Mouse (Mus musculus) neural tube, embryonic 11.5 days (tissue): ENCODE data around the gene Lsp1. TPM values are rescaled to one million over a fixed set of nuclear protein-coding genes. Genes with fewer than 3 reads are reported as not detected.

Experiments used
- ATAC-seq: fragments of 200-750 bp; cut with Nextera tagmentation; 2 replicates; pipeline ENCODE4 v1.8.0; 2017; ENCODE audit warnings: moderate number of reproducible peaks, mild to moderate bottlenecking, moderate TSS enrichment, moderate library complexity; ENCODE audit not compliant: insufficient read depth, low FRiP score, low TSS enrichment
- DNase-seq: peaks from one replicate; pipeline ENCODE4 v3.0.0-alpha.2; 2015; ENCODE audit warnings: low spot score
- H3K27ac ChIP-seq: fragments of 300-500 bp; sonication (generic); 2 replicates; pipeline ENCODE4 v1.5.1; 2014; ENCODE audit warnings: low read depth, mild to moderate bottlenecking, low read length
- H3K27me3 ChIP-seq: fragments of 300-500 bp; sonication (generic); 2 replicates; pipeline ENCODE4 v1.6.1; 2014; ENCODE audit warnings: mild to moderate bottlenecking, low read length, mixed read lengths; ENCODE audit not compliant: control insufficient read depth, insufficient read depth
- H3K36me3 ChIP-seq: fragments of 300-500 bp; sonication (generic); 2 replicates; pipeline ENCODE4 v1.6.1; 2014; ENCODE audit warnings: mild to moderate bottlenecking, low read length, moderate library complexity, mixed read lengths; ENCODE audit not compliant: control insufficient read depth, insufficient read depth
- H3K4me1 ChIP-seq: fragments of 300-500 bp; sonication (generic); 2 replicates; pipeline ENCODE4 v1.6.1; 2014; ENCODE audit warnings: low read length, mixed read lengths; ENCODE audit not compliant: control insufficient read depth, insufficient read depth
- H3K4me2 ChIP-seq: fragments of 300-500 bp; sonication (generic); 2 replicates; pipeline ENCODE4 v1.6.1; 2014; ENCODE audit warnings: low read depth, mild to moderate bottlenecking, moderate library complexity
- H3K4me3 ChIP-seq: fragments of 300-500 bp; sonication (generic); 2 replicates; pipeline ENCODE4 v1.5.1; 2014; ENCODE audit warnings: low read depth, low read length
- H3K9ac ChIP-seq: fragments of 300-500 bp; sonication (generic); 2 replicates; pipeline ENCODE4 v1.6.1; 2014; ENCODE audit warnings: mild to moderate bottlenecking, low read length
- H3K9me3 ChIP-seq: fragments of 300-500 bp; sonication (generic); 2 replicates; pipeline ENCODE4 v1.6.1; 2016; ENCODE audit warnings: low read length; ENCODE audit not compliant: control insufficient read depth
- WGBS: fragments of 180-500 bp; shearing (Covaris S2); extraction: QIAGEN DNeasy Blood & Tissue Kit; methylation state at CpG from one replicate; pipeline ENCODE4 v1.1.7; 2014; 5-methylcytosine and 5-hydroxymethylcytosine counted together
- polyA plus RNA-seq: library from polyadenylated mRNA; unstranded; fragments of >200 nt; fragmentation: Nextera tagmentation; extraction: Ambion mirVana; gene quantifications from 2 replicates; pipeline ENCODE4 v1.2.1, GENCODE M21; 2014

The Lsp1 gene
- polyA plus RNA-seq, 1 experiment from 2014 or later, result 15.1 TPM

DNA sequence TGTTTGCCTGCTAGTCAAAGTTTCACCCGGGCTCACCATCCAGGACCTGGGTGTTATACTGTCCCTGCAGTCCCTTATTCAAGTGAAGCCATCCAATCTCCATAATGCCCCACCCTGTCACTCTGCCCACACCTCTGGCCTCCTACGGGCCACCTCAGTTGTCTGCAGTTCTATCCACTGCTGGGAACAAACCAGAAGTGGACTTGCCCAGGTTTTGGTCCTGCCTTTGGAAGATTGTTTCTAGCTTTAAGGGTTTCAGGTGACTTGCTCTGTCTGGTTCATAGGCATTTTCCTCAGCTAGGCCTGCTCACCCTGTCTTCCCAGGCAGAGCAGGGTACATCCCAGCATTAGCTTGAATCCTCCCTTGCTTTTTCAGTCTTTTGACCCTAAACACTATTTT lies 5.4 kb upstream of the Lsp1 start:
- Histone ChIP-seq H3K4me3 (no peak overlapping the region), H3K27me3 (no peaks in the 10 kb centered on the region), H3K36me3 (no peaks in the 10 kb centered on the region), H3K9me3 (no peaks in the 10 kb centered on the region), H3K4me2 (no peak overlapping the region), H3K4me1 (peaks cover 14% of the 10 kb centered on the region), H3K9ac (no peak overlapping the region), H3K27ac (no peak overlapping the region)
- DNase-seq, result no peak
- no peak for ATAC-seq
- 53% methylated on average over 2 of the region's 2 CpGs for WGBS

- Histone ChIP-seq H3K4me3 (no peak overlapping the region), H3K9ac (no peak overlapping the region), H3K4me2 (no peak overlapping the region), H3K9me3 (no peaks in the 10 kb centered on the region), H3K27me3 (no peaks in the 10 kb centered on the region), H3K4me1 (peaks cover 14% of the 10 kb centered on the region), H3K27ac (peak overlapping the region; percentile 7), H3K36me3 (no peaks in the 10 kb centered on the region)
- 81% methylated on average over 3 of the region's 3 CpGs for WGBS
- DNase-seq (no peak), ATAC-seq (no peak)
These were observed 3.8 kb upstream of the Lsp1 start for GRCm38 (mm10) chr7:142456806-142457205.

GRCm38 (mm10) chr7:142457227-142457811 lies 3.3 kb upstream of the Lsp1 start:
- H3K27ac ChIP-seq, result peak overlapping the region; percentile 70
- no peaks in the 10 kb centered on the region for H3K27me3 ChIP-seq
- H3K9ac ChIP-seq, result peak overlapping the region; percentile 18; the same call in 1 of the 2 replicates
- no peaks in the 10 kb centered on the region for H3K9me3 ChIP-seq
- DNase-seq (peak; percentile 40), ATAC-seq (no peak)
- no peaks in the 10 kb centered on the region for H3K36me3 ChIP-seq
- H3K4me3 ChIP-seq, result no peak overlapping the region
- peaks cover 14% of the 10 kb centered on the region for H3K4me1 ChIP-seq
- WGBS, result 27% methylated on average over 3 of the region's 3 CpGs
- H3K4me2 ChIP-seq, result 0 out of 2 replicates have a peak overlapping the region, but pooled peaks have one; percentile 2

GRCm38 (mm10) chr7:142458026-142458425 lies 2.6 kb upstream of the Lsp1 start:
- Histone ChIP-seq H3K36me3 (no peaks in the 10 kb centered on the region), H3K4me1 (peaks cover 14% of the 10 kb centered on the region), H3K9ac (no peak overlapping the region), H3K27ac (peak overlapping the region; percentile 70), H3K4me2 (no peak overlapping the region), H3K27me3 (no peaks in the 10 kb centered on the region), H3K9me3 (no peaks in the 10 kb centered on the region), H3K4me3 (no peak overlapping the region)
- WGBS, result 50% methylated on average over 2 of the region's 2 CpGs
- ATAC-seq (no peak), DNase-seq (no peak)

DNA sequence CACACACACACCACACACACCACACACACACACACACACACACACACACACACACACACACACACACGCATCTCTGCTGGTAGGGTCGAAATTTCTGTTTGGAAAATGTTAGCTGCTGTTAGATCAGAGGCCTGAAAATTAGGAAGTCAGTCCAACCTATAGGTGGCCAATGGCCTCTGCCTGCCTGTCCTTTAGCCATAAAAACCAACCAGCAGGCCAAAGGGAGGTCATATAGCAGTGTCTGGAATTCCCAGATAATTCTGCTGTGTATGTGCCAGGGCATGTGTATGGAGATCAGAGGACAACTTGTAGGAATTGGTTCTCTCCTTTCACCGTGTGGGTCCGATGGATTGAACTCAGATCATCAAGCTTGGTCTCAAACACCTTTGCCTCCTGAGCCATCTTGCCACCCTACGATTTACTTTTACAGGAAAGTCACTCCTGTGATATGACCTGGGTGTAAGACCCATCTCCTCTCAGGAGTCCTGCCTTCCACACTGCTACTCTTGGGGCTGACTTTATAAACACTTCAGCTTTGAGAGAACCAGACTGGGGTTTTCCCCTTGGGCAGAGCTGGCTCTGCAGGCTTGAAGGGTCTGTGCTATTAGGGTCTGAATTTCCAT lies 1.8 kb upstream of the Lsp1 start:
- peaks cover 14% of the 10 kb centered on the region for H3K4me1 ChIP-seq
- ATAC-seq, result no peak
- H3K27me3 ChIP-seq, result no peaks in the 10 kb centered on the region
- H3K4me3 ChIP-seq, result no peak overlapping the region
- no peak overlapping the region for H3K4me2 ChIP-seq
- DNase-seq, result no peak
- H3K9me3 ChIP-seq, result no peaks in the 10 kb centered on the region
- no peaks in the 10 kb centered on the region for H3K36me3 ChIP-seq
- WGBS, result 80% methylated on average over 5 of the region's 5 CpGs
- H3K9ac ChIP-seq, result no peak overlapping the region
- peak overlapping the region; percentile 70 for H3K27ac ChIP-seq

DNA sequence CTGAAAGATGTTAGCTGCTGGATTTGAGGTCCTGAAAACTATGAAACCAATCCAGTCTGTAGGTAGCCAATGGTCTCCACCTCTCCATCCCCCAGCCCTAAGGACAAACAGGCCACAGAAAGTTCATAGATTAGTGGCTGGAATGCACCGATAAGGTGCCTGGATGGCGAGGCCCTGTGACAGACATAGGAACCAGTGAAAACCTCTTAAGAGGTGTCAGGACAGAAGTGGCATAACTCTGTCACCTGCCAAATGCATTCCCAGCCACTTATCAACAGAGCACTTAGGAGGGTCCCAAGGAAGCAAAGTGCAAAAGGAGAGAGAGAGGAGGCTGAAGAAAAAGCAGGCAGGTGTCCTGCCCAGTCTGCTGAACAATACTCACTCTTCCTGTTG lies 1.3 kb upstream of the Lsp1 start:
- H3K27ac ChIP-seq, result peak overlapping the region; percentile 70; the same call in 1 of the 2 replicates
- H3K36me3 ChIP-seq, result no peaks in the 10 kb centered on the region
- no peak overlapping the region for H3K4me3 ChIP-seq
- DNase-seq, result no peak
- 92% methylated on average over 2 of the region's 2 CpGs for WGBS
- H3K9ac ChIP-seq, result no peak overlapping the region
- H3K9me3 ChIP-seq, result no peaks in the 10 kb centered on the region
- H3K27me3 ChIP-seq, result no peaks in the 10 kb centered on the region
- ATAC-seq, result no peak
- peaks cover 14% of the 10 kb centered on the region for H3K4me1 ChIP-seq
- no peak overlapping the region for H3K4me2 ChIP-seq

DNA sequence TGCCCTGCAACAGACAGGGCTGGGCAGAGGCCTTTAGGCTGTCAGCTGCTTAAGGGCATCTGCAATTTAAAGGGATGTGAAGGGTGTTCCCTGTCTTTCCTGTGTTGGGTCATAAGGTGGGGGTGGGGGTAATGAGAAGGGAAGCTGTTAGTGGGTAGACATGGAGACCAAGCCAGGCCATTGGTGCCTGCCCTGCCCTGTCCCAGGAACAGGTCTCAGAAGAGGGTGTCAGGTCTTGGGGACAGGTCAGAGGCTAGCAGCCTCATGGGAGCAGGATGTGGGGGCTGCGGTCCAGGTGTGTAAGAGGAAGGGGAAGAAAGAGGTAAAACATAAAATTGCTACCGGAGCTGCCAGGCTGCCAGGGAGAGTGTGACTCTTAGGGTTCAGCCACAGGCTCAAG lies 837 bp downstream of the Lsp1 start:
- 91% methylated on average over 2 of the region's 2 CpGs for WGBS
- ATAC-seq (no peak), DNase-seq (no peak)
- no peak overlapping the region for H3K4me3 ChIP-seq
- H3K9ac ChIP-seq, result no peak overlapping the region
- no peaks in the 10 kb centered on the region for H3K36me3 ChIP-seq
- no peak overlapping the region for H3K27ac ChIP-seq
- no peaks in the 10 kb centered on the region for H3K9me3 ChIP-seq
- peaks cover 9% of the 10 kb centered on the region for H3K4me1 ChIP-seq
- H3K27me3 ChIP-seq, result no peaks in the 10 kb centered on the region
- no peak overlapping the region for H3K4me2 ChIP-seq

- no peaks in the 10 kb centered on the region for H3K9me3 ChIP-seq
- H3K9ac ChIP-seq, result no peak overlapping the region
- WGBS, result 83% methylated on average over 6 of the region's 6 CpGs
- peaks cover 4% of the 10 kb centered on the region; the same call in 1 of the 2 replicates for H3K4me1 ChIP-seq
- DNase-seq, result no peak
- H3K4me3 ChIP-seq, result no peak overlapping the region
- H3K36me3 ChIP-seq, result no peaks in the 10 kb centered on the region
- no peak overlapping the region for H3K4me2 ChIP-seq
- no peak overlapping the region for H3K27ac ChIP-seq
- no peaks in the 10 kb centered on the region for H3K27me3 ChIP-seq
- ATAC-seq, result no peak
These were observed 1.6 kb downstream of the Lsp1 start for GRCm38 (mm10) chr7:142462190-142462589.

DNA sequence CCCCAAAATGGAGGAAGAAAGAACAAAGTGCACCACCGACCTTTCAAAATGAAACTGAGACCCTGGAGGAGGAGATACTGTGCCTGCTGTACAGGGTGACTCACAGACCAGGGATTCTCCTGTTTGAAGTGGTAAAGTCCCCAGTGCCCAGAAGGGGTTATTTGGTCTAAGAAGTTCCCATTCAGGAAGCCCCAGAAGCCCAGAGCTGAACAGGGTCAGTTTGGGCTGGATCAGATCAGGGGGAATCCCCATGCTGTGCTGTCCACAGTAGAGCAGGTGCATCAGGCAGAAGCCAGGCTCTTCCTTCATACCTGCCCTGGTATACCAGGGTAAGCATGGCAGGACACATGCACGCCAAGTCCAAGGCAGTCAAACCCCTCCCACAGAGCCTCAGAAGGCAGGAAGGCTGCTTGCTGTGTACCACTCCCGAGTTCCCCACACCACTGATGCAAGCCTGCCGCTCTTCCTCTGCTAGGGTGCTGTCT lies 2.0 kb downstream of the Lsp1 start:
- Histone ChIP-seq H3K36me3 (no peaks in the 10 kb centered on the region), H3K4me1 (no peaks in the 10 kb centered on the region), H3K4me2 (no peak overlapping the region), H3K9me3 (no peaks in the 10 kb centered on the region), H3K27ac (no peak overlapping the region), H3K4me3 (no peak overlapping the region), H3K9ac (no peak overlapping the region), H3K27me3 (no peaks in the 10 kb centered on the region)
- DNase-seq, result no peak
- WGBS, result 69% methylated on average over 4 of the region's 4 CpGs
- no peak for ATAC-seq
